Mouse (Mus musculus) olfactory bulb, adult 2 months (tissue): ENCODE results near the gene Aox3.

Experiments used
- CTCF ChIP-seq: fragments of 200-500 bp; IDR thresholded peaks from 2 replicates; pipeline ENCODE4 v1.5.1; 2012; ENCODE audit warnings: low read depth, mild to moderate bottlenecking, low read length, moderate library complexity; ENCODE audit not compliant: insufficient read depth
- POLR2A ChIP-seq: fragments of 200-500 bp; IDR thresholded peaks from 2 replicates; pipeline ENCODE4 v1.6.1; 2012; ENCODE audit warnings: mild to moderate bottlenecking, low read depth, low read length, moderate library complexity; ENCODE audit not compliant: insufficient read depth

- TF ChIP-seq CTCF, result no peak
- no peak for TF ChIP-seq POLR2A
These were observed 135.6 kb downstream of the Aox3 start for GRCm38 (mm10) chr1:58248518-58248917.
